Mouse (Mus musculus) midbrain, embryonic 12.5 days (tissue): ENCODE data around the gene Klk9. TPM values are rescaled to one million over a fixed set of nuclear protein-coding genes. Genes with fewer than 3 reads are reported as not detected.

Experiments used
- ATAC-seq: fragments of 200-750 bp; cut with Nextera tagmentation; 2 replicates; pipeline ENCODE4 v1.8.0; 2017; ENCODE audit warnings: low read depth, moderate TSS enrichment, moderate library complexity; ENCODE audit not compliant: low FRiP score
- H3K27ac ChIP-seq: fragments of 300-500 bp; sonication (generic); replicated peaks from 2 replicates; pipeline ENCODE4 v1.5.1; 2016; ENCODE audit warnings: mild to moderate bottlenecking
- H3K27me3 ChIP-seq: fragments of 300-500 bp; sonication (generic); 2 replicates; pipeline ENCODE4 v1.6.1; 2016; ENCODE audit warnings: mild to moderate bottlenecking
- H3K36me3 ChIP-seq: fragments of 300-500 bp; sonication (generic); 2 replicates; pipeline ENCODE4 v1.6.1; 2016
- H3K4me1 ChIP-seq: fragments of 300-500 bp; sonication (generic); 2 replicates; pipeline ENCODE4 v1.6.1; 2016
- H3K4me2 ChIP-seq: fragments of 300-500 bp; sonication (generic); replicated peaks from 2 replicates; pipeline ENCODE4 v1.6.1; 2016; ENCODE audit warnings: mild to moderate bottlenecking, moderate library complexity
- H3K4me3 ChIP-seq: fragments of 300-500 bp; sonication (generic); 2 replicates; pipeline ENCODE4 v1.5.1; 2016; ENCODE audit warnings: mild to moderate bottlenecking
- H3K9ac ChIP-seq: fragments of 300-500 bp; sonication (generic); replicated peaks from 2 replicates; pipeline ENCODE4 v1.6.1; 2016; ENCODE audit warnings: mild to moderate bottlenecking, moderate library complexity
- H3K9me3 ChIP-seq: fragments of 300-500 bp; sonication (generic); 2 replicates; pipeline ENCODE4 v1.6.1; 2016; ENCODE audit warnings: mild to moderate bottlenecking
- WGBS: fragments of 180-500 bp; shearing (Covaris S2); methylation state at CpG from one replicate; pipeline ENCODE4 v1.1.7; 2016; 5-methylcytosine and 5-hydroxymethylcytosine counted together
- polyA plus RNA-seq: library from polyadenylated mRNA; unstranded; fragments of >200 nt; fragmentation: Nextera tagmentation; extraction: Ambion mirVana; gene quantifications from 2 replicates; pipeline ENCODE4 v1.2.1, GENCODE M21; 2016

The Klk9 gene
- polyA plus RNA-seq, 1 experiment from 2014 or later = not detected

DNA sequence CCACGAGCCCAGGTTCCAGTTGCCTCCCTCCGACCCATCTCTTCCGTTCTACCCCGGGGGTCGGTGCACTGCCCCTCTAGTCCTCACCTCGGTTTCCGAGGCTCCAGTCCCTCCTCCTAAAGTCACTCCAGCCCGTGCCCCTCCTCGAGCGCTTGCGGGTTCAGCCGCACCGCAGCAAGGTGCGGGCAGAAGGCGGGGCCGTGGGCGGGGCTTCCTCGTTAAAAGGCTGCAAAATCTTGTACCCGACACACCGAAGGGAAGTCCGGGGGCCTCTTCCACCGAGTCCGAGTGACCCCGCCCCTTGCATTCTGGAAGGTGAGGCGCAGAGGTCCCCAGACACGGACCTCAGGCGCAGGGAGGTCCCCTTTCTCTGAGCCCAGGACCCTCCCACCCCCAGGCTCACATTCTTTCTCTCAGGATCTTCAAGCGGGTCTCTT, 5.7 kb downstream of the Klk9 start, which contains the start of gene Klk8:
Klk8 (plus strand) TSS at position 245 of the 437 bp plus-strand sequence.
- H3K4me1 ChIP-seq = peaks cover 12% of the 10 kb centered on the region
- peaks cover 45% of the 10 kb centered on the region for H3K27me3 ChIP-seq
- H3K9ac ChIP-seq = peak within 1 kb of the TSS; percentile 43
- H3K4me3 ChIP-seq = peak within 1 kb of the TSS; percentile 48
- no peaks in the 10 kb centered on the region for H3K9me3 ChIP-seq
- no peak within 1 kb of the TSS for H3K27ac ChIP-seq
- H3K36me3 ChIP-seq = no peaks in the 10 kb centered on the region
- ATAC-seq = no peak
- H3K4me2 ChIP-seq = peak within 1 kb of the TSS; percentile 76
- under 1% methylated on average over 28 of the region's 28 CpGs for WGBS

DNA sequence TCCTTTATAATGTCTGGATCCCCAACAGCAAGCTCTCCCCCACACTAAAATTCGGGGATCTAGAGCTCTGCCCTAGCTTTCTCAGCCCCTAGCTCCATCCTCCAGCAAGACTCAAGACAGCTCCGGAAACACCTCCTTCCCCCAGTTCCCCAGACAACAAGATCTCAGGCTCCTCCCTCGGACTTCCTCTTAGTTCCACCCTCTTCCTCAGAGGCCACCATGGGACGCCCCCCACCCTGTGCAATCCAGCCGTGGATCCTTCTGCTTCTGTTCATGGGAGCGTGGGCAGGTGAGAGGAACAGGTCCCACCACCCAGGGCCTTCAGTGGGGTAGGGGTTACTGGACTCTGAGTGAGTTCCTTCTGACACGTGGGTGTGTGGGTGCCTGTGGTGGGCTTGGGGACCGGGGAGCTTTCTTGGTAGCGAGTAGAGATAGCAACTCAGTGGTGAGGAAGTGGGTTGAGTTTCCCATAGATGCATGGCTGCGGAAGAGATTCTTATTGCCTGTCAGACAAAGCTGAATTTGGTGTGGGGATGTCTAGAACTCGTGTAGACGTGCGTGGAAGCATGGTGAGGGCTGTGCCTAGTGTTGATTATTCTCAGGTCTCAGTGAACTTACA, 6.3 kb downstream of the Klk9 start:
- Histone ChIP-seq H3K4me1 (peaks cover 12% of the 10 kb centered on the region), H3K36me3 (no peaks in the 10 kb centered on the region), H3K9me3 (no peaks in the 10 kb centered on the region), H3K27me3 (peaks cover 45% of the 10 kb centered on the region), H3K27ac (no peak overlapping the region), H3K4me3 (peak overlapping the region; percentile 48), H3K4me2 (peak overlapping the region; percentile 76), H3K9ac (no peak overlapping the region)
- 36% methylated on average over 13 of the region's 13 CpGs for WGBS
- ATAC-seq = peak; percentile 34; the same call in 1 of the 2 replicates

DNA sequence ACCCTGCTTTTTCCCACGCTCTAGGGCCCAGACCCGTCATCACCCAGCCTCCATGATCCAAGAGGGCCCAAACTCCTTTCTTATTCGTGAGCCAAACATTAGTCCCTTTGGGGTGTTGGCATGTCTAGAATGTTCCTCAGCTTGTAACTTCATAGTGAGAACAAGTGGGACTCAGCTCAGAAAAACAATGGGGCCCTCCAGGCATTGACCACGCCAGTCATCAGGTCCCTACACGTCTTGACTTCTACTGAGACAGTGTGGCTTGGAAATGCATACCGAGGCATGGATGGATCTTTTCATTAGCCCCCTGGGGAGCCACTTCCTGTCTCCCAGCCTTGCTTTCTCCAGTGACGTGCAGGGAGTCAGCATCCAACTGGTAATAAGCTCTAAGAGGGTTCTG, 8.2 kb downstream of the Klk9 start:
- peaks cover 41% of the 10 kb centered on the region for H3K27me3 ChIP-seq
- no peak overlapping the region for H3K4me3 ChIP-seq
- ATAC-seq = no peak
- no peaks in the 10 kb centered on the region for H3K9me3 ChIP-seq
- H3K9ac ChIP-seq = no peak overlapping the region
- no peak overlapping the region for H3K27ac ChIP-seq
- H3K36me3 ChIP-seq = no peaks in the 10 kb centered on the region
- WGBS = 74% methylated on average over 7 of the region's 7 CpGs
- no peak overlapping the region for H3K4me2 ChIP-seq
- H3K4me1 ChIP-seq = peaks cover 12% of the 10 kb centered on the region

DNA sequence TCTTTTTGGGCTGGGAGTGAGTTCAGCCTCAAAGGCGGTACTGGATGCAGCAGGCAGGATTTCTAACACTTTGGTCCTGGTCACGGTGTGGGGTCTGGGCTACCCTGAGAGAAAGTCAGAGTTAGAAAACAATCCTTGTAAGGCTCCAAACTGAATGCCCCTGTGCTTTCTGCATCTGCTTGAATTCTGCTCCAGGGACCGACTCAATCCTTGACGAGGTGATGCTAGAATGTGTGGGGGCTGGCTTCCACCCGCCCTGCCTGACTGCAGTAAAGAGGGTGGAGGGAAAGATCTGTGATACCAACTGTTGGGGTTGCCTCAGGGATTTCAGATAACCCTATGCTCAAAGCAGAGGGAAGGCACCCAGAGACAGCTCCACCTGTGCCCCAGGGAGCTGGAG, 19.3 kb downstream of the Klk9 start, which contains the start of gene Klk7:
Klk7 (plus strand) TSS at position 301 of the 400 bp plus-strand sequence.
- H3K9ac ChIP-seq = no peak within 1 kb of the TSS
- H3K4me1 ChIP-seq = no peaks in the 10 kb centered on the region
- H3K36me3 ChIP-seq = no peaks in the 10 kb centered on the region
- no peak within 1 kb of the TSS for H3K4me2 ChIP-seq
- H3K9me3 ChIP-seq = no peaks in the 10 kb centered on the region
- 52% methylated on average over 5 of the region's 5 CpGs for WGBS
- H3K27me3 ChIP-seq = no peaks in the 10 kb centered on the region
- ATAC-seq = no peak
- no peak within 1 kb of the TSS for H3K27ac ChIP-seq
- H3K4me3 ChIP-seq = no peak within 1 kb of the TSS

DNA sequence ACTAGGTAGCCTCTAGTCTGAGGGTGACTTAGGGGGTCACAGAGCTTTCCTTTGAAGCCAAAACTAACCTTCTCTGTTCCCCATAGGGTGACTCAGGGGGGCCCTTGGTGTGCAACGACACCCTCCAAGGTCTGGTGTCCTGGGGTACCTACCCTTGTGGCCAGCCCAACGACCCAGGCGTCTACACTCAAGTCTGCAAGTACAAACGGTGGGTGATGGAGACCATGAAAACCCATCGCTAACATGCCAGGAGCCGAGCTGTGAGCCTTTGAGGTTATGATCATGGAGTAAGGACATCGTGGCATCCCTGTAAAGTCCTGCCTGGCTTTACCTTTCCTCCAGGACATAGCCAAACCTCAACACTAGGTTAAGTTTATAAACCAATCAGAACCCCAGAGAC, 23.5 kb downstream of the Klk9 start:
- Histone ChIP-seq H3K4me1 (no peaks in the 10 kb centered on the region), H3K27ac (no peak overlapping the region), H3K4me3 (no peak overlapping the region), H3K27me3 (no peaks in the 10 kb centered on the region), H3K9ac (no peak overlapping the region), H3K9me3 (no peaks in the 10 kb centered on the region), H3K4me2 (no peak overlapping the region), H3K36me3 (no peaks in the 10 kb centered on the region)
- WGBS = 88% methylated on average over 7 of the region's 7 CpGs
- ATAC-seq = no peak

DNA sequence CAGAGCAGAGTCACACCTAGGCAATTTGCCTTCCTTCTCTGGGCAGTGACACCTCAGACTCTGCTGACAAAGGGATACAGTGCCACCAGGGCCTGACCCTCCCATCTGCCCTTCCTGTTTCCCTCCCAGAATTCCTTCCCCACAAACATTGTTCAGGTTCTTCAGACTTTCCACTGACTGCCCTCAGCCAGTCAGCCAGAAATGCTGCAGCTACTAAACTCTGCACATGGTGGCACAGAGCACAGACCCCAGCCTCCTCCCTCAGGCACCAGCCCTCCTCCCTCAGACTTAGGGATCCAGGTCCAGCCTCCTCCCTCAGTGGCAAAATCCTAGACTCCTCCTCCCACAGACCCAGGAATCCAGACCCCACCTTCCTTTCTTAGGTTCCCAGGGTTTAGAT, 25.1 kb downstream of the Klk9 start:
- ATAC-seq = no peak
- Histone ChIP-seq H3K27me3 (no peaks in the 10 kb centered on the region), H3K36me3 (no peaks in the 10 kb centered on the region), H3K27ac (no peak overlapping the region), H3K4me3 (no peak overlapping the region), H3K4me2 (no peak overlapping the region), H3K4me1 (no peaks in the 10 kb centered on the region), H3K9ac (no peak overlapping the region), H3K9me3 (no peaks in the 10 kb centered on the region)

DNA sequence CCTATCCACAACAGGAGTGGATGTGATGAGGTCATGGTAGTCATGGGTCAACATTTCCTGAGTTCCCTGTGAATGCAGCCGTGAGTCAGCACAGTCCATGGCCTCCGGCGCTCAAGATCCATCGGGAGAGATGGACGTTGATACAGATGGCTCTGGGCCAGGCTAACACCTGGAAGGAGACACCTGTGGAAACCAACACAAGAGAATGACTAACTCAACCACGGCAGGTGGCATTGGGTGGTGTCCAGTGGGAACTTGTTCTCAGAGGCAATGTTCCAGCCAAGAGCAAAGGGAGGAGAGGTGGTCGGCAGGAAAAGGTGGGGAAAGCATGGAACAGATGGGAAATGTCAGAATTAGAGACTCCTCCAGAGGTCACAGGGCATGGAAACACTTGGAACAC, 29.9 kb downstream of the Klk9 start:
- ATAC-seq = no peak
- H3K27me3 ChIP-seq = no peaks in the 10 kb centered on the region
- no peak overlapping the region for H3K4me3 ChIP-seq

DNA sequence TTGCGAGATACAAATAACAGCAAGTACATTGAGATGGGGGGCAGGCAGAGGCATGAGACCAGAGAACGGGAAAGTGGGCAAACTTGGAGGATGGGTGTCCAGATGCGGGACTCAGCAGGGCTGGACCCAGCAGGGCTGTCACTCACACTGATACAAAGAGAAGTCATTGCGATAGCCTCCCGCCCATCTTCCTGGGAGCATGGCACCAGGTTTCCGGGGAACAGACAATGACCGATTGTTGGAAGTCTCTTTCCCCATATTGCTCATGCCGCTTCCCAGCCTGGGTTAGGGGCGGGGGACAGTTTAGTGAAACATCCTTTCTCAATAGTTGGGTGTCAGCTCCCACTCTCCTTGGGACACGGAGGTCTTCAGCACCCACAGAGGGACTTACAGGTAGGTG, 32.5 kb downstream of the Klk9 start, which contains the start of gene Klk6:
Klk6 (plus strand) TSS at position 301 of the 400 bp plus-strand sequence.
- ATAC-seq = no peak
- Histone ChIP-seq H3K9me3 (no peaks in the 10 kb centered on the region), H3K36me3 (no peaks in the 10 kb centered on the region), H3K4me2 (no peak within 1 kb of the TSS), H3K9ac (no peak within 1 kb of the TSS), H3K27me3 (no peaks in the 10 kb centered on the region), H3K4me3 (no peak within 1 kb of the TSS), H3K27ac (no peak within 1 kb of the TSS), H3K4me1 (no peaks in the 10 kb centered on the region)
- 80% methylated on average over 10 of the region's 10 CpGs for WGBS

More for the DNA sequence above, 29.9 kb downstream of the Klk9 start:
- no peak overlapping the region for H3K27ac ChIP-seq
- H3K9me3 ChIP-seq = no peaks in the 10 kb centered on the region
- no peak overlapping the region for H3K9ac ChIP-seq
- WGBS = 90% methylated on average over 7 of the region's 7 CpGs
- H3K4me2 ChIP-seq = no peak overlapping the region
- H3K36me3 ChIP-seq = no peaks in the 10 kb centered on the region
- H3K4me1 ChIP-seq = no peaks in the 10 kb centered on the region

DNA sequence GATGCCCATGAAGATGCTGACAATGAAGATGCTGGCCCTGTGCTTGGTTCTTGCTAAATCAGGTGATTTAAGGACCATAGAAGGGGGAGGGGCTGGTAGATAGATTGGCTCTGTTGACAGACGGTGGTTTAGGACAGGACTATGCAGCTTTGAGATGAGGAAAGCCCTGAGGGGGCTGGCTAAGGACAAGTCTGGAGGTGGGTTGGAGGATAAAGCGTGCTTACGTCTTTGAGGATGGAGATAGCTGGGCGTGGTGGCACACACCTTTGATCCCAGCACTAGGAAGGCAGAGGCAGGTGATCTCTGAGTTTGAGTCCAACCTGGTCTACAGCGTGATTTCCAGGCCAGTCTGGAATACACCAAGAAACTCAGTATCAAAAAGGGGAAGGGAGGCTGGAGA, 34.4 kb downstream of the Klk9 start:
- WGBS = 87% methylated on average over 5 of the region's 5 CpGs

DNA sequence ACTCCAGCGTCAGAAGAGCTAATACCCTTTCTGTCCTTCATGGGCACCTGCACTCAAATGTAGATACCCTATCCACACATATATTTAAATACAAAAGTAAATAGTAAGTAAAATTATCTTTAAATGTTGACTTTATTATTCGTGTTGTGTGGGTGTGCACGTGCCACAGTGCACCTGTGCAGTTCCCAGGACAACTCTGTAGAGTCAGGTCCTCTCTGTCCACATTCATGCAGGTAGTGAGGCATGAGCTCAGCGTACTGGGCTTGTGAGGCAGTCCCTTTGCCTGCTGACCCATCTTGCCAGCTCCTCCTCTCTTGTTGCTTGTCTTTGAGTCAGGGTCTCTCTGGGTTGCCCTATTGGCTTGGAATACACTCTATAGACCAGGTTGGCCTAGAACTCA, 36.0 kb downstream of the Klk9 start:
- Histone ChIP-seq H3K27ac (no peak overlapping the region), H3K4me3 (no peak overlapping the region), H3K9ac (no peak overlapping the region), H3K27me3 (no peaks in the 10 kb centered on the region), H3K36me3 (no peaks in the 10 kb centered on the region), H3K4me1 (no peaks in the 10 kb centered on the region), H3K9me3 (no peaks in the 10 kb centered on the region), H3K4me2 (no peak overlapping the region)
- ATAC-seq = no peak
- WGBS = 85% methylated on average over 4 of the region's 4 CpGs

More for the DNA sequence above, 34.4 kb downstream of the Klk9 start:
- no peaks in the 10 kb centered on the region for H3K9me3 ChIP-seq
- no peak overlapping the region for H3K4me3 ChIP-seq
- no peaks in the 10 kb centered on the region for H3K36me3 ChIP-seq
- no peak for ATAC-seq
- H3K9ac ChIP-seq = no peak overlapping the region
- no peak overlapping the region for H3K4me2 ChIP-seq
- H3K27me3 ChIP-seq = no peaks in the 10 kb centered on the region
- H3K27ac ChIP-seq = no peak overlapping the region
- no peaks in the 10 kb centered on the region for H3K4me1 ChIP-seq

DNA sequence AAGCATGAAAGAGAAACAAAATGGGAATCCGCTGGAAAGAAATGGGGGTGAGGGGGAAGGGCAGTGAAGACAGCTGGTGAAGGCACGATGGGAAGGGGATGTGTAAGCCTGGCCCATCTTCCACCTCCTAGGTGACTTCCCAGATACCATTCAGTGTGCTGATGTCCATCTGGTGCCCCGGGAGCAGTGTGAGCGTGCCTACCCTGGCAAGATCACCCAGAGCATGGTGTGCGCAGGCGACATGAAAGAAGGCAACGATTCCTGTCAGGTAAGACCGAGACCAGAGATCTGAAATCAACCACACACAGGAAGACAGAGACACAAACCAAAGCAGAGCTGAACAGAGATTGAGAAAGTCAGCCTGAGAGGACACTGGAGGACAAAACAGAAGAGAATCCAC, 37.3 kb downstream of the Klk9 start:
- no peak overlapping the region for H3K4me3 ChIP-seq
- H3K9me3 ChIP-seq = no peaks in the 10 kb centered on the region
- no peak for ATAC-seq
- H3K9ac ChIP-seq = no peak overlapping the region
- 91% methylated on average over 8 of the region's 8 CpGs for WGBS
- no peaks in the 10 kb centered on the region for H3K36me3 ChIP-seq
- H3K27me3 ChIP-seq = no peaks in the 10 kb centered on the region
- H3K4me1 ChIP-seq = no peaks in the 10 kb centered on the region
- H3K27ac ChIP-seq = no peak overlapping the region
- H3K4me2 ChIP-seq = no peak overlapping the region

DNA sequence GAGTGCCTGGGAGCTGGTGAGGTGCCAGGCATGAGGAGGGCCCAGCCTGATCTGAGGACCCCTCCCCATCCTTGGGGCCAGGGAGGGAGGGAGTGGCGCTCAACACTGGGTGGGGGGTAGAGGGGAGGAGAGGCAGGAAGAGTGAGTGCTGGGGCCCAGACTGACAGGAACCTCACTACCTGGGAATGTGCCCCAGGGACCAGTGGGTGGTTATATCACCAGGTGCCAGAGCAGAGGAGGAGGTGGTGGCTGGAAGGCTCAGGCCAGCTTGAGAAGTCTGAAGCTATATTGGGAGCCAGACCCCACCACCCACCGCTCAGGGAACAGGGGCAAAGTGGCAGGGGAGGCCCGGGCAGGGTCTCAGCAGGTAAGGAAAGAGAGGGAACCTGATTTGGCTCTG, 50.0 kb downstream of the Klk9 start, which contains the start of gene Klk5:
Klk5 (plus strand) TSS at position 271 of the 400 bp plus-strand sequence.
- no peak for ATAC-seq
- no peaks in the 10 kb centered on the region for H3K27me3 ChIP-seq
- H3K4me2 ChIP-seq = no peak within 1 kb of the TSS
- WGBS = 80% methylated on average over 3 of the region's 3 CpGs
- H3K4me3 ChIP-seq = no peak within 1 kb of the TSS
- no peak within 1 kb of the TSS for H3K27ac ChIP-seq
- no peaks in the 10 kb centered on the region for H3K9me3 ChIP-seq
- H3K9ac ChIP-seq = no peak within 1 kb of the TSS
- no peaks in the 10 kb centered on the region for H3K36me3 ChIP-seq
- no peaks in the 10 kb centered on the region for H3K4me1 ChIP-seq

DNA sequence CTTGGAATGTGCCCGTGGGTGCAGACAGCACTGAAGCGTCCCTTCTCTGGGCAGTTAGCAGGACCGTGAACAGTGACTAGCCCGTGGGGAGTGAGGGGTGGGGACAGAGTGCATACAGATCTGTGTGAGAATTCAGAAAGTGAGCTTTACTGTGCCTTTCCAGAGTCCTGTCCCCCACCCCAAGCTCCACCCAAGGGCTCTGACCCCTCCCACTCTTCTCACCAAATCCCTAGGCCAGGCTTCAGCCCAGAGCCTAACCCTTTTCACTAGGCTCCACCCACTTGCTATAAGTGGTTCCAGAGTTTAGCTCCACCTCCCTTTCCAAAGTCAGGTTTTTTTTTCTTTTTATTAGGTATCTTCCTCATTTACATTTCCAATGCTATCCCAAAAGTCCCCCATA, 52.1 kb downstream of the Klk9 start:
- Histone ChIP-seq H3K9ac (no peak overlapping the region), H3K4me3 (no peak overlapping the region), H3K36me3 (no peaks in the 10 kb centered on the region), H3K4me2 (no peak overlapping the region), H3K27ac (no peak overlapping the region), H3K27me3 (no peaks in the 10 kb centered on the region), H3K4me1 (no peaks in the 10 kb centered on the region), H3K9me3 (no peaks in the 10 kb centered on the region)
- 92% methylated on average over 4 of the region's 4 CpGs for WGBS
- no peak for ATAC-seq
